In the genomic region with DNA sequence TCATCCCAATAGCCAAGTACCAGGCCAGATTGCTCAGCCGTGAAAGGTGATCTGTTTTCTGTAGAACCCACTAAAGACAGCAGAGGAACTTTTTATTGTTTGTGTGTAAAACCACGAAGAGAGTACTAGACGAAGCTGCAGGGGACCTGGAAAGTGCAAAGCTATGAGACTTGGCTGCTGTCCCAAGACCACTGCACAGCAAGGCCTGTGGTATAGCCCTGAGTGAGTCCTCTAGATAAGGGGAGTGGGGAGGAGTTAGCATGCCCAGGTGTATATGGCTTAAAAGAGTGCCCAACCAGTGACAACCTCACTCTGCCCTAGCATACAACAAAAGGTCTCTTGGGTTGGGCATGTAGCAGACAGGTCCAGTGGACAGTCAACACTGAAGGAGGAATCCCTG, we compare ENCODE assay signal across 9 mouse cellular contexts.
"Had no signal": no experiment of that assay in that cellular context is flagged by ENCODE, and none has a peak within 500 bp of the region (broad histone marks: within the 10 kb centered on the region; RNA-seq: fewer than 3 reads in every experiment).

No protein-coding gene starts in this region.

- ATAC-seq: liver, embryonic 12.5 days; midbrain, embryonic 15.5 days had no signal

- H3K9ac ChIP-seq: limb, embryonic 15.5 days; liver, embryonic 12.5 days; lung, embryonic 15.5 days; midbrain, embryonic 15.5 days; neural tube, embryonic 12.5 days had no signal

- H3K27ac ChIP-seq: limb, embryonic 15.5 days; liver, embryonic 12.5 days; lung, embryonic 15.5 days; midbrain, embryonic 10.5 days; midbrain, embryonic 15.5 days; neural tube, embryonic 12.5 days; stomach, postnatal 0 days had no signal

- H3K4me2 ChIP-seq: limb, embryonic 15.5 days; liver, embryonic 12.5 days; lung, embryonic 15.5 days; midbrain, embryonic 15.5 days; neural tube, embryonic 12.5 days had no signal

- H3K27me3 ChIP-seq: limb, embryonic 15.5 days; liver, embryonic 12.5 days; lung, embryonic 15.5 days; midbrain, embryonic 15.5 days; neural tube, embryonic 12.5 days had no signal

- H3K9me3 ChIP-seq: limb, embryonic 15.5 days; liver, embryonic 12.5 days; lung, embryonic 15.5 days; midbrain, embryonic 10.5 days; midbrain, embryonic 15.5 days; neural tube, embryonic 12.5 days had no signal

- H3K4me3 ChIP-seq: limb, embryonic 15.5 days; liver, embryonic 12.5 days; lung, embryonic 15.5 days; midbrain, embryonic 10.5 days; midbrain, embryonic 15.5 days; neural tube, embryonic 12.5 days had no signal

- H3K4me1 ChIP-seq: limb, embryonic 15.5 days; lung, embryonic 15.5 days; midbrain, embryonic 10.5 days; midbrain, embryonic 15.5 days; neural tube, embryonic 12.5 days had no signal

- DNase-seq: kidney, postnatal 25 days; layer of hippocampus, postnatal 36 days had no signal
